Mouse (Mus musculus) heart, adult 2 months (tissue): ENCODE results near the gene Tmem107.

Experiments
- CTCF ChIP-seq: fragments of 200-600 bp; IDR thresholded peaks from 2 replicates; pipeline ENCODE4 v1.8.1; 2022; ENCODE audit warnings: antibody characterized with exemption, mild to moderate bottlenecking, moderate library complexity
- POLR2A ChIP-seq: fragments of 200-500 bp; IDR thresholded peaks from 2 replicates; pipeline ENCODE4 v1.6.1; 2011; ENCODE audit warnings: mild to moderate bottlenecking, low read depth, low read length, control low read depth; ENCODE audit not compliant: insufficient read depth

GRCm38 (mm10) chr11:69051771-69052170 lies 18.8 kb upstream of the Tmem107 start:
- TF ChIP-seq CTCF (no peak), POLR2A (no peak)
